Mouse (Mus musculus) layer of hippocampus, adult 18-20 months (tissue): ENCODE results near the gene Dok5. TPM values are rescaled to one million over a fixed set of nuclear protein-coding genes. Genes with fewer than 3 reads are reported as not detected.
A peak's percentile ranks its signal among the peaks of the same experiment; 100 is the strongest.

Experiments used
- DNase-seq, 2 experiments: peaks; one replicate each; pipeline ENCODE4 v3.0.0; 2022; ENCODE audit warnings: low spot score in 2 of 2
- long read RNA-seq: library from polyadenylated mRNA; stranded (forward); transcript quantifications from one replicate; pipeline ENCODE4 v2.0.0, GENCODE M21; 2021
- total RNA-seq, 2 experiments: library from RNA; stranded (reverse); gene quantifications; 2 replicates each; pipeline ENCODE4 v1.2.3; 2021

The Dok5 gene
- 10 to 100 TPM; 13.2 to 15.4 TPM for total RNA-seq
- long read RNA-seq, transcript Dok5-201 (8 exons, 1,768 nt), result major isoform, 12 of 13 reads
- long read RNA-seq, partial matches to known transcripts, result 0 of 13 reads
- long read RNA-seq, other reads (novel, unspliced or antisense), result 1 of 13 reads

- peak; percentile 87 to 89 for DNase-seq
Observed at GRCm38 (mm10) chr2:170731632-170732561, at the start of gene Dok5. Gene Dok5, plus strand, starts transcription at chr2:170731807.

- DNase-seq, result no peak
Observed at GRCm38 (mm10) chr2:170683385-170683784, 48.2 kb upstream of the Dok5 start.

- DNase-seq, result no peak
Observed at GRCm38 (mm10) chr2:170695071-170695936, 36.3 kb upstream of the Dok5 start.

GRCm38 (mm10) chr2:170695937-170696510 is 35.6 kb upstream of the Dok5 start:
- DNase-seq, result no peak

- no peak for DNase-seq
Observed at GRCm38 (mm10) chr2:170700471-170700870, 31.1 kb upstream of the Dok5 start.

- DNase-seq, result no peak
Observed at GRCm38 (mm10) chr2:170706488-170706887, 25.1 kb upstream of the Dok5 start.

- no peak for DNase-seq
Observed at GRCm38 (mm10) chr2:170707672-170708071, 23.9 kb upstream of the Dok5 start.

- no peak for DNase-seq
Observed at GRCm38 (mm10) chr2:170708901-170709300, 22.7 kb upstream of the Dok5 start.

GRCm38 (mm10) chr2:170712658-170713285 is 18.8 kb upstream of the Dok5 start:
- DNase-seq, result no peak

- no peak for DNase-seq
Observed at GRCm38 (mm10) chr2:170720386-170720785, 11.2 kb upstream of the Dok5 start.

GRCm38 (mm10) chr2:170724136-170724535 is 7.5 kb upstream of the Dok5 start:
- DNase-seq, result no peak

- no peak for DNase-seq
Observed at GRCm38 (mm10) chr2:170724716-170725115, 6.9 kb upstream of the Dok5 start.

GRCm38 (mm10) chr2:170725796-170726195 is 5.8 kb upstream of the Dok5 start:
- DNase-seq, result no peak

GRCm38 (mm10) chr2:170726996-170727710 is 4.5 kb upstream of the Dok5 start:
- no peak for DNase-seq

- no peak for DNase-seq
Observed at GRCm38 (mm10) chr2:170728864-170729263, 2.7 kb upstream of the Dok5 start.

GRCm38 (mm10) chr2:170729661-170730060 is 1.9 kb upstream of the Dok5 start:
- DNase-seq, result no peak

- DNase-seq, result peak; percentile 21 to 53
Observed at GRCm38 (mm10) chr2:170730136-170730535, 1.5 kb upstream of the Dok5 start.

- DNase-seq, result no peak
Observed at GRCm38 (mm10) chr2:170730781-170731180, 826 bp upstream of the Dok5 start.

GRCm38 (mm10) chr2:170731205-170731604 is 402 bp upstream of the Dok5 start:
- DNase-seq, result no peak

GRCm38 (mm10) chr2:170733671-170734070 is 2.1 kb downstream of the Dok5 start:
- no peak for DNase-seq
